Mouse (Mus musculus) macrophage (primary cell): ENCODE results near the gene Rfx7. TPM values are rescaled to one million over a fixed set of nuclear protein-coding genes. Genes with fewer than 3 reads are reported as not detected.
"Not testable (repeated sequence)": the region's sequence is repeated elsewhere in the genome, so short reads cannot be mapped to it uniquely, and the experiment has no call there.

Experiments used
- H3K27ac ChIP-seq: fragments of 350-480 bp; formaldehyde crosslinking; 2 replicates; pipeline ENCODE4 v1.9.0; 2021
- H3K36me3 ChIP-seq: fragments of 350-480 bp; formaldehyde crosslinking; 2 replicates; pipeline ENCODE4 v1.9.0; 2021; ENCODE audit errors: inconsistent target
- H3K4me3 ChIP-seq: fragments of 350-480 bp; formaldehyde crosslinking; 2 replicates; pipeline ENCODE4 v1.9.0; 2021; ENCODE audit errors: inconsistent target
- H3K79me2 ChIP-seq: fragments of 350-480 bp; formaldehyde crosslinking; 2 replicates; pipeline ENCODE4 v1.9.0; 2021; ENCODE audit errors: inconsistent target
- WGBS: methylation state at CpG from one replicate; pipeline ENCODE4 v1.1.7; 2026; ENCODE audit warnings: inconsistent platforms; ENCODE audit not compliant: missing documents; 5-methylcytosine and 5-hydroxymethylcytosine counted together
- polyA plus RNA-seq: library from polyadenylated mRNA; stranded (reverse); fragments of 250-400 nt; gene quantifications from 3 replicates; pipeline ENCODE4 v1.2.4, GENCODE M21; 2018; ENCODE audit warnings: inconsistent platforms

Rfx7 gene
- polyA plus RNA-seq, 1 experiment from 2014 or later: 9.5 TPM

DNA sequence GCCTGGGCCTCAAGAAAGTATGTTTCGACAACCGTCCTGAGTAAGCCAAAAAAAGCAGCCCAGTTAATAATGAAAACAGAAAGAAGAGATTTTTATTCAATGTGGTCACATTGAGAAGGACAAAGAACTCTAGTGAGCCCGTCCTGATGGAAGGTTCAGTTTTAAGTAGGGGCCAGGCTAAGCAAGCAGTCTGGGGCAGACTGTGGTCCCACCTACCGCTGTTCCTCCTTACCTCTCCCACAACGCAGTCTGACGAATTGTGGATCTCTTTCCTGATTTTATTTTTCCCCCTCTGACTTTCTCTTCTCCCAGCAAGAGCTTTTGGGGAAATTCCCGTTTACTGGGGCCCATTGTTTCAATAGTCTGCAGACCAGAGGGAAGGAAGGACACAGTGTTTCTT, 108.6 kb downstream of the Rfx7 start:
- Histone ChIP-seq H3K4me3 (no peak overlapping the region), H3K36me3 (no peaks in the 10 kb centered on the region), H3K27ac (no peak overlapping the region), H3K79me2 (no peaks in the 10 kb centered on the region)
- WGBS: 81% methylated on average over 7 of the region's 7 CpGs

DNA sequence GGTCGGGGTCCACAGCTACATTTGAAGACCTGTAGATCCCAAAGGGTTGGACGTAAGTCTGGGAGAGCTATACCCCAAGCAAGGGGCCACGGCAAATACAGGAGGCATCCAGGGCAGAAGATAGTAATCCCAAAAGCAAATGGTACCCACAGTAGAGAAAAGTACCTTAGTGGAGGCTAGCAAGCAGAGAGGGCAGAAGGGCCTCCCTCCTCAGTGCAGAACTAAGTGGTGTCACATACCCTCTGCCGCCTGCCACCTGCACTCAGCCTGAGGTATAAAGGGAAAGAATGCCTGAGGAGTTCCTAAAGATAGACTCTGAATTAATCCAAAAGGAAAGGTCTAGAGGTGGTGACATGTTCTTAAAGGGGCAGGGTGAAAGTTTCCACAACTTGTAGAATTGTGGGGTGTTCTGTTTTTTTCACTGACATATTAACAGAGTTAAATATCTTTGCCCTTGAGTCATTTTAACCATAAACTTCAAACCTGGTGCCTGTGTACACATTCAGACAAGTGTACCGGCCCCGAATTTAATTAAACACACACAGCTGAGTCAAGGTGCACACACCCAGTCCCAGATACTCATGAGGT, 109.1 kb downstream of the Rfx7 start:
- WGBS: 94% methylated on average over 6 of the region's 6 CpGs
- Histone ChIP-seq H3K79me2 (no peaks in the 10 kb centered on the region), H3K4me3 (no peak overlapping the region), H3K27ac (no peak overlapping the region), H3K36me3 (no peaks in the 10 kb centered on the region)

DNA sequence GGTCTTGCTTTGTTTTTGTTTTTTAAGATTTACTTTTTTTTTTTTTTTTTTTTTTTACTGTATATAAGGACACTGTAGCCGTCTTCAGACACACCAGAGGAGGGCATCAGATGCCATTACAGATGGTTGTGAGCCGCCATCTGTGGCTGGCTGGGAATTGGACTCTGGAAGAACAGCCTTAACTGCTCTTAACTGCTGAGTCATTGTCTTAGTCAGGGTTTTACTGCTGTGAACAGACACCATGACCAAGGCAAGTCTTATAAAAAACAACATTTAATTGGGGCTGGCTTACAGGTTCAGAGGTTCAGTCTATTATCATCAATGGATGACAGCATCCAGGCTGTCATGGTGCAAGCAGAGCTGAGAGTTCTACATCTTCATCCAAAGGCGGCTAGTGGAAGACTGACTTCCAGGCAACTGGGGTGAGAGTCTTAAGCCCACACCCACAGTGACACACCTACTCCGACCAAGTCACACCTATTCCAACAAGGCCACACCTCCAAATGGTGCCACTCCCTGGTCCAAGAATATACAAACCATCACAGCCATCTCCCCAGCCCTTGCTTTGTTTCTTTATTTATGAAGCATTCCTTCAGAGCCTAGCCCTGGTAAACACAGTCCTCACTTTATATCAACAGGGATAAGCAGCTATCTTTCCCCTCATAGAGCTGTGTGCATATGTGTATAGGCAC, 110.9 kb downstream of the Rfx7 start:
- not testable (repeated sequence) for H3K4me3 ChIP-seq, H3K79me2 ChIP-seq, H3K36me3 ChIP-seq, H3K27ac ChIP-seq
- WGBS: 96% methylated on average over 4 of the region's 4 CpGs

DNA sequence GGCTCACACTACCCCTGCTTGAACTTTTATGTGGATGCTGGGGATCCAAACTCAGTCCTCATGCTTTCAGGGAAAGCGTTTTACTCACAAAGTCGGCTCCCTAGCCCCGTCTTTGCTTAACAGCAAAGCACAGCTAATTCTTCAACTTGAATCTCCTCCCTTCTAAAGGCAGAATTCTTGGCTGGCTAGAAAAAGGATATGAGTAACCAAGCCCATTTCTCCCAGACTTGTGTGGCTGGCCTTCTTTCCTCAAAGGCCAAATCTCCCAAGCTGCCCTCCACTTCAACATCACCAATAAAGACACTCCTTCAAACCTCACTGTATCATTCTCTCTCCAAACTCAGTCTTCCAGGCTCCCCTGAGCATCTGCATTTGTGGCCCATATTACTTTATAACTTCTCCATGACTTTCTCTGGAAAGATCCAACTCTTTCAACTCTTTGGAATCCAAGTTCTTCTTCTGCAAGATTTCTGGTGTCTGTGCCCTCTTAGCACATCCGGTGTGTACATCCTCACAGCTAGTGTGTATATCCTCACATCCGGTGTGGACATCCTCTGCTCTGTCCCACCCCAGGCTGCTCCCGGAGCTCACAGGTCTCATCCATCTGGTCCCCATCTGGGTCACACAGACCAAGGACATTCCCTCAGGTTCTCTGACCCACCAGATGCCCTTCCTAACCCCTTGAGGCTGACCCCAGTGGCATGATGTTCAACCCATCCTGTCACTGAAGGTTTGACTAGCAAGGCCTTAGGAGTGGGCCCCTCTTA, 111.8 kb downstream of the Rfx7 start:
- Histone ChIP-seq H3K27ac (no peak overlapping the region), H3K4me3 (no peak overlapping the region), H3K36me3 (no peaks in the 10 kb centered on the region), H3K79me2 (no peaks in the 10 kb centered on the region)
- WGBS: 94% methylated on average over 6 of the region's 6 CpGs

DNA sequence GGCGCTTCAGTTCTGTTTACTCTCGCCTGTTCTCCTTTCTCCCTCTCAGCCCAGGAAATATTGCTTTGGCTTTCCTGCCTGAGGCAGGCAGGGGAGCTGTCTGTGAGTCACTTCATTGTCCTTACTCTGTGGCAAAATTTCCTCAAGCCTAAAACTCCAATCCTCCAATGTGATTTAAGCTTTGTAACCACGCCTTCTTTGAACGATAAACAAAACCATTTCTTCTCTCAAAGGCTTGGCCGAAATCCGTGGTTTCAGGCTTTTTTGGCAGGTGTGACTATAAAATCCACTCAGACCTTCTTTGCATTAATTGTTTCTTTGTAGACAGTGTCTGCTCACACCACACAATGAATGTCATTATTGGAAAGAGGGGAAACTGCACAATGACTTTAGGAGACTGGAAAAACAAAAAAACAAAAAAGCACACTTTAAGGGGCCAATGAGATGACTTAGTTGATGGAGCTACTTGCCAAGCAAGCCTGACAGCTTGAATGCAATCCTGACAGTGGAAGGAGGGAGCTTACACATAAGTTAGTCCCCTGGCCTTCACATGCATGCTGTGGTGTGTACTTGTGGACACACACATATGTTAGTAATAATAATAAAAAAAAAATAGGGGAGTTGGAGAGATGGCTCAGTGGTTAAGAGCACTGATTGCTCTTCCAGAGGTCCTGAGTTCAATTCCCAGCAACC, 112.5 kb downstream of the Rfx7 start:
- Histone ChIP-seq H3K4me3 (no peak overlapping the region), H3K36me3 (no peaks in the 10 kb centered on the region), H3K79me2 (no peaks in the 10 kb centered on the region), H3K27ac (no peak overlapping the region)
- 58% methylated on average over 6 of the region's 6 CpGs for WGBS

DNA sequence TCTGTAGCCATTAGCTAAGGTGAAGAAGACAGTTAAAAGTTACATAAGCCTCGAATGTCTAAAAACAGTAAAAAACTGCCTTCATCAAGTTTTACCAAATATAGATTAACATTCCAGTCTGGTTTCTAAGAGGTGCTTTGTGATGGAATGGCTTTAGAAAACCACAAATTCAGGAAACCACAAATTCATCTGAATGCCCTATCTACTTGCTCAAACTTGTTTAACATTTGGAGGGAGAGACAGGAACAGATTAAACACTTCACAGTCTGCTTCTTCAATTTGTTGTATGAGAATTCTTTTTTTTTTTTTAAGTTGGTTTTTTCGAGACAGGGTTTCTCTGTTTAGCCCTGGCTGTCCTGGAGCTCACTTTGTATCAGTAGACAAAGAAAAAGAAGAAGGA, 117.7 kb downstream of the Rfx7 start:
- Histone ChIP-seq H3K4me3 (no peak overlapping the region), H3K79me2 (no peaks in the 10 kb centered on the region), H3K36me3 (no peaks in the 10 kb centered on the region), H3K27ac (no peak overlapping the region)
- WGBS: 3% methylated on average over 2 of the region's 2 CpGs

DNA sequence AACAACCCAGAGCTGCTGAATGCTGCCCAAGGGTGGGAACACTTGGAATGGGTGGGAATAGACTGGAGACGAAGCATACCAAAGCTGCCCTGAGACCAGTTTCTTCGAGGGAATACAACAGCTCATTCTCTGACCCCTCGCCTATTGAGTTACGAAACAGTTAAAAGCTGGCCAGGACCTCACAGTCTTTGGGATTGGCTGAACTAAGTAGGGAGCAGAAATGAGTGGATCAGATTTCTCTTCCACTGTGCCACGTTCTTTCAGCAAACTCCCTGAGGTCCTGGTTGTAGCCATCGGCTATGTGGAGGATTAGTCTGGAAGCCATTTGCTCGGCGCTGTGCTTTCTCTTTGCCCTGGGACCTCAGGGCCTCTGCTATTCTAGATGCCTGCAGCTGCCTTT, 120.9 kb downstream of the Rfx7 start:
- H3K36me3 ChIP-seq: no peaks in the 10 kb centered on the region
- H3K27ac ChIP-seq: no peak overlapping the region
- 78% methylated on average over 6 of the region's 8 CpGs for WGBS
- no peak overlapping the region for H3K4me3 ChIP-seq
- no peaks in the 10 kb centered on the region for H3K79me2 ChIP-seq

DNA sequence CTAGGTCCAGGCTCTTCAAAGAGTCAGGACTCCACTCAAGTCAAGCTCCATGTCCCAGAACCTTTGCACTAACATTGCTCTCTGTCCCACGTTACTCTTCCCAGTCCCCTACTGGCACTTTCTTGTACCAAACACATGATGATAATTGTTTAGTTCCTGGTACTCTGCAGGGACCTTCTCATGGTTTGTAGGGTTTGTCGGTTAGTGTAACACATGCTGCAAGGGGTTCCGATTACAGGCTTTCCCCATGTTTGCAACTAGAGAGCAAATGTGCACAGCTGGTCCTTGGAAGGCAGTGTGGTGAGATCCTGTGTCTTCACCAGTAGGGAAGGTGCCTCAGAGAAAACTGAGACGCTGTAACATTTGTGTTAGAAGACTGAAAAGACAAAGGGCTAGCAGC, 121.5 kb downstream of the Rfx7 start:
- no peak overlapping the region for H3K4me3 ChIP-seq
- H3K36me3 ChIP-seq: no peaks in the 10 kb centered on the region
- H3K79me2 ChIP-seq: no peaks in the 10 kb centered on the region
- no peak overlapping the region for H3K27ac ChIP-seq
- whole genome bisulfite sequencing: 87% methylated on average over 4 of the region's 4 CpGs

DNA sequence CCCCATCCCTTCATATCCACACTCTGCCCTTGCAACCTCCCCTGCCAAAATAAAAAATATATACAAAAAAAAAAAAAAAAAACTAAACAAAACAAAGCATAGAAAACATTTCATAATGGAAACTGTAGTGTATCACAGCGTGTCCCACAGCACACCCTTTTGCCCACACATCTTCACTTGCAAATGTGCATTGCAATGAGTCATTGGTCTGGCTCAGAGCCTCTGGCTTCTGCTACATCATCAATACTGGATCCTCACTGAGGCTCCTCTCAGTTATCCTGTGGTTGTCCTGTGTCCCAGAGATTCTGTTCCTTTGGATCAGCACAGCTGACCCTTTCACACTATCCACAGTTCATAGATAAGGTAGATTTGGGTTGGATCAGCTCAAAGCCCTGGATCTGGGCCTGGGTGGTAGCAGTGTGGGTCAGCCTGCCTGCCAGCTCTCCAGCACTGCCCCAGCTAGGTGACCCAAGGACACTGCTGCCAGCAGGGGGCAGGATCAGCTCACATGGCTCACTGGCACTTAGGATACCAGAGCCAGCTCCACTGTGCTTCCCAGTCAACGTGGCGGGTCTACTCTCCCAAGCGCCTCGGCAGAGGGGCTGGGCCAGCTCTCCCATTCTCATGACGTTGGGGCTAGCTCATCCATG, 122.7 kb downstream of the Rfx7 start:
- no peaks in the 10 kb centered on the region for H3K79me2 ChIP-seq
- WGBS: 69% methylated on average over 6 of the region's 6 CpGs
- H3K4me3 ChIP-seq: no peak overlapping the region
- no peak overlapping the region for H3K27ac ChIP-seq
- H3K36me3 ChIP-seq: no peaks in the 10 kb centered on the region

DNA sequence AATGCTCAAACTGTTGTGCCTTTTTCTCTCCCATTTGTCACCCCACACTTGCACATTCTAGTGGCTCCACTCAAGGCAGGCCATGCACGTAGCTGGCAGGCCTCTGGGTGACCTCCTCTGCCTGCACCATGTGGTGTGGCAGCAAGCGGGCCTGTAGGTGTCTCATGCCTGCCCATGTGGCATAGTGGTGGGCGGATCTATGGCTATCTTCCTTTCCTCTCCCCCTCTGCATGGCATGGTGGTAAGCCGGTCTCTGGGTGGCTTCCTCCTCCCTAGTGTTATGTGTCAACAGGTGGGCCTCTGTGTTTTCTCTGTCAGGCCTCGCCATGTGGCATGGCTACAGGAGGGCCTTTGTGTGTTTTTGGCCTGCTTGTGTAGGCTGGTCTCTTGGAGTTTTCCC, 123.6 kb downstream of the Rfx7 start:
- 68% methylated on average over 5 of the region's 5 CpGs for WGBS
- Histone ChIP-seq H3K79me2 (no peaks in the 10 kb centered on the region), H3K27ac (no peak overlapping the region), H3K4me3 (no peak overlapping the region), H3K36me3 (no peaks in the 10 kb centered on the region)

DNA sequence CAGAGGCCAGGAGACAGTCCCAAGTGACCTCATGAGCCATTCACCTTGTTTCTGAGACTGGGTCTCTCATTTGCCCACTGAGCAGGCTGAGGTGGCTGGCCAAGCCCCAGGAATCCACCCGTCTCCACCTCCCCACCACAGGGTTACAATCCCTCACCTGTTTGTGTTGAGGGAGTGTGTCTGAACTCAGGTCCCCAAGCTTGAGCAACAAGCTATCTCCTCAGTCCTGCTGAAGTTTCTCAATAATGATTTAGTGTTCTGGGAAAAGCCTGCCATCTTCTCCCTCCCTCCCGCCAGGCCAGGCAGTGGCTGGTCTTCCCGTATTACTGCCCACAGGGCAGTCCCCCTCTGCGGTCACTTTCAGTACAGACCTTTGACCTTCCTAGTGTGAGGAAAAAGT, 124.5 kb downstream of the Rfx7 start:
- 71% methylated on average over 4 of the region's 4 CpGs for WGBS
- Histone ChIP-seq H3K79me2 (no peaks in the 10 kb centered on the region), H3K27ac (no peak overlapping the region), H3K4me3 (no peak overlapping the region), H3K36me3 (no peaks in the 10 kb centered on the region)

DNA sequence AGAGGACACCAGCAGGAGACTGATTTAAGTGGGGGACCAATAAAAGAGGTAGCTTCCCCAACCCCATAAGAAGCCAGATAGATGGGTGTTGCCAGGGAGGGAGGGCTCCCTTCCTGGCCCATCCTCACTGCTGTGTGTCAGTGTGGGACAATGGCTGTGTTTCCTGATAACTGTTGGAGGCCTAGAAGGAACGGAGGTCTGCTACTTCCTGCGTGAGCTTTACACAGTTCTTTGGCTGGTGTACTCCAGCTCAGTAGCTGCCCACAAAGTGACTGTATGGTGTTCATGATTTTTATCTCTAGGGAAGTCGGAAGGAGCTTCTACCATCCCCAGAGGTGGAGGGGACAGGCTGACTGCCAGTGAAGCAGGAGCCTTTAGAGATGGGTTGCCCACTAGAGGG, 124.9 kb downstream of the Rfx7 start:
- Histone ChIP-seq H3K4me3 (no peak overlapping the region), H3K36me3 (no peaks in the 10 kb centered on the region), H3K79me2 (no peaks in the 10 kb centered on the region), H3K27ac (no peak overlapping the region)
- 9% methylated on average over 3 of the region's 3 CpGs for WGBS

DNA sequence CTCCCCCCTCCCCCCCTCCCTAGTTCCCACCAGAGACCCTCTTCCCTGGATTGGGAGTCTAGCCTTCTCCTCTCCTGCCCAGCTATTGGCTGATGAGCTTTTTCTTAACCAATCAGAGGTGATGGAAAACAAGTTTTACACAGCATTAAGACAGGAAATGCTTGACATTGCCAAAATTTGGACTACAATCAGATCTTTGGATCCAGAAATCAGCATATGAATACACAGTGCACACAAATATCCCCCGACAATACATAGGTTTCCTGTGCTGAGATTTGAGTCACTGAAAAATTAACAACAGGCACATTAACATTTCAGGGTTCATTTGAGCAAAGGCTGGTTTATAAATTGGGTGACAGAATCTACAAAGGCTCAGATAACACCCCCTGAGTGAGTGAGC, 125.7 kb downstream of the Rfx7 start:
- WGBS: 89% methylated on average over 1 of the region's 1 CpGs
- Histone ChIP-seq H3K79me2 (no peaks in the 10 kb centered on the region), H3K4me3 (no peak overlapping the region), H3K27ac (no peak overlapping the region), H3K36me3 (no peaks in the 10 kb centered on the region)

DNA sequence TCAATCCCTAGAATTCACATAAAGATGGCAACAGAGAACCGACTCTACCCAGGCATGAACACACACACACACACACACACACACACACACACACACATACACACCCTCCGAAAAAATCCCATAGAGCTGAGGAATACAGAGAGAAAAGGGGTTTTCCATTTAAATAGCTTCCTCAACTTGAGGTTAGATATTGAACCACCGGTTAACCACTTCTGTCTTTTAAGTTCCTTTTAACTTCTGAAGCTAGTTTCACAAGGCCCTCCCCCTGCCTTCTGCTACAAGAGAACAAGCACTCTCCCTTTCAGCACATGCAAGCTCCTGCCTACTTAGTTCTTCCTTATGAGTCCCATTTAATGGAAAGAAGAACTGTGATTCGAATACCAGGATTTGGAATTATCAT, 128.1 kb downstream of the Rfx7 start:
- Histone ChIP-seq H3K79me2 (no peaks in the 10 kb centered on the region), H3K4me3 (no peak overlapping the region), H3K27ac (no peak overlapping the region), H3K36me3 (no peaks in the 10 kb centered on the region)
- WGBS: 3% methylated on average over 4 of the region's 4 CpGs
